In the genomic region with DNA sequence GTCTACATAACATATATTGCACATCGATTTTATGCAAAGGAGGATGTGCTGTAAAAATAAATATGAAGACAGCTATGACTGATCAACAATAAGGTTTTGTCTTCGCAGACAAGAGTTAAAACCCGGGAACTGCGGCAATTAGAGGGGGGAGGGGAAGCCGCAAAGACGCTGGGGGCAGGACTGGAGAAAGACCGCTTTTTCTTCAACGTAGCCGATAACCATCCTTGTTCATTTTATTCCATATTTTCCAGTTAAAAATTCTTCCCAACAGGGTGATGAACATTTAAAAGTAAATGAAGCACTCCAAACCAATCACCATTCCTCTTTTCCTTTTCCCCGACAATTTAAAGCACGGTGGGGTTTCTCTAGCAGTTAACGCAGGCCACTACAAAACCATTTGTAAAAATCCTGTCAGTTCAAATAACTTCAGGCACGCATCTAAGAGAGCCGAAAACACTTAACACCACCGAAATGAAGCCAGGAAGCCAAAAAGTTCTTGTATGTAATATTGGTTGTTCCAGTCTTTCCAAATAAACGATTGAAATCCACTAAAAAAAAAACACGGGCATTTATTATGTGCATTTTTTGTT, we compare ENCODE assay signal across 11 mouse cellular contexts. TPM values are rescaled to one million over a fixed set of nuclear protein-coding genes. Genes with fewer than 3 reads are reported as not detected.
DNase-seq lines count a peak whose midpoint lies in the region; ATAC-seq lines count a peak whose summit lies in the region.
"Had no signal": no experiment of that assay in that cellular context is flagged by ENCODE, and none has a peak within 500 bp of the region (broad histone marks: within the 10 kb centered on the region; RNA-seq: fewer than 3 reads in every experiment).

No protein-coding gene starts in this region.

- DNase-seq in hindbrain, embryonic 11.5 days (ENCODE audit: low spot score) = peak; percentile 61
- peak; percentile 41 for DNase-seq in neural tube, embryonic 10.5 days (ENCODE audit: extremely low spot score, low spot score)
- DNase-seq in forebrain, embryonic 14.5 days (ENCODE audit: low spot score) = peak; percentile 45
- peak; percentile 16 for DNase-seq in yolk sac, embryonic 10.5 days (ENCODE audit: low spot score)
- DNase-seq in ovary, postnatal 36 days (ENCODE audit: low spot score) = no peak
- DNase-seq: gastrocnemius, postnatal 25 days had no signal

- H3K27me3 ChIP-seq in hindbrain, embryonic 11.5 days (ENCODE audit: control insufficient read depth, insufficient read depth, low read length) = peaks cover 49% of the 10 kb centered on the region
- H3K27me3 ChIP-seq in hindbrain, embryonic 13.5 days = peaks cover 58% of the 10 kb centered on the region
- H3K27me3 ChIP-seq in neural tube, embryonic 15.5 days (replicated peaks) = peaks cover 55% of the 10 kb centered on the region
- H3K27me3 ChIP-seq in forebrain, embryonic 14.5 days (replicated peaks; ENCODE audit: control insufficient read depth, insufficient read depth, low read length) = peaks cover 47% of the 10 kb centered on the region

- H3K4me1 ChIP-seq in hindbrain, embryonic 11.5 days (replicated peaks; ENCODE audit: control insufficient read depth, insufficient read depth, low read length) = peaks cover 3% of the 10 kb centered on the region
- peaks cover 11% of the 10 kb centered on the region for H3K4me1 ChIP-seq in hindbrain, embryonic 13.5 days (replicated peaks)
- peaks cover 15% of the 10 kb centered on the region for H3K4me1 ChIP-seq in neural tube, embryonic 15.5 days
- peaks cover 3% of the 10 kb centered on the region for H3K4me1 ChIP-seq in forebrain, embryonic 14.5 days (ENCODE audit: control insufficient read depth, insufficient read depth, low read length)

- 0% methylated on average over 17 of the region's 17 CpGs for WGBS in hindbrain, embryonic 11.5 days
- WGBS in hindbrain, embryonic 13.5 days = under 1% methylated on average over 17 of the region's 17 CpGs
- under 1% methylated on average over 17 of the region's 17 CpGs for WGBS in neural tube, embryonic 15.5 days
- WGBS in forebrain, embryonic 14.5 days = under 1% methylated on average over 17 of the region's 17 CpGs

- ATAC-seq in hindbrain, embryonic 11.5 days (ENCODE audit: low FRiP score) = no peak
- no peak for ATAC-seq in hindbrain, embryonic 13.5 days (ENCODE audit: low FRiP score)
- no peak for ATAC-seq in neural tube, embryonic 15.5 days (ENCODE audit: low FRiP score)
- ATAC-seq in forebrain, embryonic 14.5 days = no peak
- no peak for ATAC-seq in granulocyte monocyte progenitor cell, adult 5-6 weeks (replicated peaks; ENCODE audit: poor library complexity, severe bottlenecking)
- ATAC-seq: activated CD4-positive, CD25-positive, alpha-beta regulatory T cell, adult 4 months had no signal

- no peaks in the 10 kb centered on the region for H3K36me3 ChIP-seq in hindbrain, embryonic 11.5 days (ENCODE audit: control insufficient read depth, insufficient read depth, low read length)
- no peaks in the 10 kb centered on the region for H3K36me3 ChIP-seq in hindbrain, embryonic 13.5 days
- no peaks in the 10 kb centered on the region for H3K36me3 ChIP-seq in neural tube, embryonic 15.5 days
- no peaks in the 10 kb centered on the region for H3K36me3 ChIP-seq in forebrain, embryonic 14.5 days (ENCODE audit: control insufficient read depth, insufficient read depth, low read length)

- no peaks in the 10 kb centered on the region for H3K9me3 ChIP-seq in hindbrain, embryonic 11.5 days (ENCODE audit: control insufficient read depth, low read length)
- no peaks in the 10 kb centered on the region for H3K9me3 ChIP-seq in hindbrain, embryonic 13.5 days
- no peaks in the 10 kb centered on the region for H3K9me3 ChIP-seq in neural tube, embryonic 15.5 days (replicated peaks)
- H3K9me3 ChIP-seq in forebrain, embryonic 14.5 days (replicated peaks; ENCODE audit: control insufficient read depth, low read length) = no peaks in the 10 kb centered on the region

- H3K4me2 ChIP-seq in hindbrain, embryonic 11.5 days (replicated peaks; ENCODE audit: low read depth, low read length) = peak overlapping the region; percentile 23
- no peak overlapping the region for H3K4me2 ChIP-seq in hindbrain, embryonic 13.5 days
- H3K4me2 ChIP-seq in neural tube, embryonic 15.5 days = no peak overlapping the region
- no peak overlapping the region for H3K4me2 ChIP-seq in forebrain, embryonic 14.5 days (ENCODE audit: low read length)

- no peak overlapping the region for H3K9ac ChIP-seq in hindbrain, embryonic 11.5 days (ENCODE audit: low read depth, low read length)
- H3K9ac ChIP-seq in hindbrain, embryonic 13.5 days = no peak overlapping the region
- H3K9ac ChIP-seq in neural tube, embryonic 15.5 days (replicated peaks) = no peak overlapping the region
- H3K9ac ChIP-seq in forebrain, embryonic 14.5 days (ENCODE audit: low read length) = no peak overlapping the region

- peak overlapping the region; percentile 17; the same call in 1 of the 2 replicates for H3K4me3 ChIP-seq in hindbrain, embryonic 11.5 days (ENCODE audit: low read depth, low read length)
- H3K4me3 ChIP-seq in hindbrain, embryonic 13.5 days = no peak overlapping the region
- no peak overlapping the region for H3K4me3 ChIP-seq in neural tube, embryonic 15.5 days (replicated peaks)
- no peak overlapping the region for H3K4me3 ChIP-seq in forebrain, embryonic 14.5 days (ENCODE audit: low read depth, low read length)

- no peak overlapping the region for H3K27ac ChIP-seq in hindbrain, embryonic 11.5 days (ENCODE audit: low read depth, low read length)
- H3K27ac ChIP-seq in hindbrain, embryonic 13.5 days = no peak overlapping the region
- no peak overlapping the region for H3K27ac ChIP-seq in neural tube, embryonic 15.5 days (replicated peaks)
- H3K27ac ChIP-seq in forebrain, embryonic 14.5 days (ENCODE audit: low read depth, low read length) = no peak overlapping the region
- H3K27ac ChIP-seq: macrophage had no signal

RNA-seq across cellular contexts. Expression of gene Alx1, which starts 3.3 kb away (rescaled TPM):
- polyA plus RNA-seq in hindbrain, embryonic 11.5 days (2014; fragmentation: Nextera tagmentation; extraction: Ambion mirVana) = 2.1 and 7.0 TPM in 2 replicates
- polyA plus RNA-seq in hindbrain, embryonic 13.5 days (2015; fragmentation: Nextera tagmentation; extraction: Ambion mirVana) = 0.26 and 1.1 TPM in 2 replicates
- 0.15 and 0.19 TPM in 2 replicates for polyA plus RNA-seq in neural tube, embryonic 15.5 days (2015; fragmentation: Nextera tagmentation; extraction: Ambion mirVana)
- polyA plus RNA-seq in forebrain, embryonic 14.5 days (2014; fragmentation: Nextera tagmentation; extraction: Ambion mirVana) = 0.99 and 1.5 TPM in 2 replicates
- total RNA-seq in granulocyte monocyte progenitor cell, adult 5-6 weeks (2014; fragmentation: Nextera tagmentation) = not detected in 2 replicates
- total RNA-seq in granulocyte monocyte progenitor cell, adult 5-6 weeks (2017) = not detected in 2 replicates
- total RNA-seq: gastrocnemius, postnatal 25 days had no signal
- polyA plus RNA-seq: activated CD4-positive, CD25-positive, alpha-beta regulatory T cell, adult 4 months; macrophage had no signal
